Mouse (Mus musculus): ENCODE measurements around the gene Olfr1451.
"Not testable (repeated sequence)": the region's sequence is repeated elsewhere in the genome, so short reads cannot be mapped to it uniquely, and the experiment has no call there.

Olfr1451 gene

GRCm38 (mm10) chr19:12994714-12995113, at the start of gene Olfr1451:
Gene Olfr1451, plus strand, starts transcription at chr19:12995014.
- no peak for DNase-seq (ENCODE audit: low spot score in 2 of 2)

GRCm38 (mm10) chr19:12949958-12950357, 44.9 kb upstream of the Olfr1451 start, which contains the start of gene Olfr1450:
Gene Olfr1450, plus strand, starts transcription at chr19:12950258.
- no peak for DNase-seq (ENCODE audit: low spot score in 2 of 2)

- not testable (repeated sequence) for DNase-seq (ENCODE audit: low spot score in 2 of 2)
Measured at GRCm38 (mm10) chr19:12970082-12970481, 24.7 kb upstream of the Olfr1451 start.

GRCm38 (mm10) chr19:12992316-12992715, 2.5 kb upstream of the Olfr1451 start:
- not testable (repeated sequence) for DNase-seq (ENCODE audit: low spot score in 2 of 2)

GRCm38 (mm10) chr19:13028227-13028626, 33.4 kb downstream of the Olfr1451 start, which contains the start of gene Olfr1453:
Gene Olfr1453, minus strand, starts transcription at chr19:13028327.
- no peak for DNase-seq (ENCODE audit: low spot score in 2 of 2)
